Mouse (Mus musculus): ENCODE results near the gene Slitrk5. TPM values are rescaled to one million over a fixed set of nuclear protein-coding genes. Genes with fewer than 3 reads are reported as not detected.
A peak's percentile ranks its signal among the peaks of the same experiment; 100 is the strongest.

Gene Slitrk5
- 2.3 and 2.6 TPM in 2 replicates for polyA plus RNA-seq (2015; fragmentation: Nextera tagmentation; extraction: Ambion mirVana)

DNA sequence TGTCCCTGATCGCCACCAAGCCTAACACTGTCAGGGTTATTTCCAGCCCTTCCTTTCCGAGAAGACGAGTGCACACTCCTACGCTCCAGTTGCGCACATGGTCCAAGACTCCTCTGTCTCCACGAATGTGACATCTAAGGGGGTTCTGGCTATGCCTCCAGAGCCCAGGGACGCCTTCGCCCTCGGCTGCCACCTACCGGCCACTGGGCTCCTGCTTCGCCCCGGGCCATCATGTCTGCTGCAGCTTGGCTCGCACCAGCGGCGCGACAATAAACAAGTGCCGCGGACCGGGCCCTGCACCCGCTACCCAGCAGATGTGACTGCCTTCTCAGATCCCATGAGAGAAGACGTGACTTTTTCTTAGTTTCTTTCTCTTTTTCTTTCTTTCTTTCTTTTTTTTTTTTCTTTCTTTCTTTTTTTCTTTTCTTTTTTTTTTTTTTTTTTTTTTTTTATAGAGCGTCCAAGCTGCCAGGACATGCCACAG, at the start of gene Slitrk5:
Gene Slitrk5 (plus strand): TSS at position 434 of the 484 bp plus-strand sequence.
- no peak within 1 kb of the TSS for H3K27ac ChIP-seq (ENCODE audit: low read length)
- no peaks in the 10 kb centered on the region for H3K36me3 ChIP-seq (ENCODE audit: control insufficient read depth, insufficient read depth, low read length)
- no peaks in the 10 kb centered on the region for H3K9me3 ChIP-seq (ENCODE audit: control insufficient read depth, low read length)
- peak within 1 kb of the TSS; percentile 68 for H3K4me3 ChIP-seq (ENCODE audit: low read length)
- peaks cover 20% of the 10 kb centered on the region for H3K27me3 ChIP-seq (replicated peaks; ENCODE audit: control insufficient read depth, insufficient read depth, low read length)
- H3K4me1 ChIP-seq (ENCODE audit: control insufficient read depth, insufficient read depth, low read length): peaks cover 4% of the 10 kb centered on the region; the same call in 1 of the 2 replicates
- H3K4me2 ChIP-seq (ENCODE audit: low read depth, low read length): peak within 1 kb of the TSS; percentile 99
- ATAC-seq: peak; percentile 85
- peak within 1 kb of the TSS; percentile 68 for H3K9ac ChIP-seq (ENCODE audit: low read depth, low read length)
- under 1% methylated on average over 22 of the region's 22 CpGs for WGBS

DNA sequence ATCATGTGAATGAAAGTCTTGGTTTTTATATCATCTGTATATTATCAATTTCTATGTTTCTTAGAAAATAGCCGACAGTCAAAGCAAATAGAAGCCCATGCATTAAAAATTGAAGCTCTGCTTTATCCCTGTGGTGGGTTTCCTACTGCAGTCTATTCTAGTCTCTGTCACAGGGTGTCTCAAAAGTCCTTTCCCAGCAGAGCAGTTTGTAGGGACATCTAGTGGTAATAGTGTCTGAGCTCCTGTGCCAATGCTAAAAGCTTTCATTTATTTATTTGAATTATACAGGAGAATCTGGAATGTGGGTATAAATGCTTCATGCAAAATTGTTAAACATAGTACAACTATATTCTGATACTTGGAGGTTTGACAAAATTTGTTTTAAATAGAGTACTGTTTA, 2.0 kb upstream of the Slitrk5 start:
- Histone ChIP-seq H3K4me2 (ENCODE audit: low read depth, low read length) (no peak overlapping the region), H3K4me1 (ENCODE audit: control insufficient read depth, insufficient read depth, low read length) (peaks cover 4% of the 10 kb centered on the region; the same call in 1 of the 2 replicates), H3K4me3 (ENCODE audit: low read length) (no peak overlapping the region), H3K36me3 (ENCODE audit: control insufficient read depth, insufficient read depth, low read length) (no peaks in the 10 kb centered on the region), H3K9me3 (ENCODE audit: control insufficient read depth, low read length) (no peaks in the 10 kb centered on the region), H3K27me3 (replicated peaks; ENCODE audit: control insufficient read depth, insufficient read depth, low read length) (peaks cover 11% of the 10 kb centered on the region; the same call in 1 of the 2 replicates), H3K9ac (ENCODE audit: low read depth, low read length) (no peak overlapping the region), H3K27ac (ENCODE audit: low read length) (no peak overlapping the region)
- no peak for ATAC-seq
- WGBS: 55% methylated on average over 1 of the region's 1 CpGs

DNA sequence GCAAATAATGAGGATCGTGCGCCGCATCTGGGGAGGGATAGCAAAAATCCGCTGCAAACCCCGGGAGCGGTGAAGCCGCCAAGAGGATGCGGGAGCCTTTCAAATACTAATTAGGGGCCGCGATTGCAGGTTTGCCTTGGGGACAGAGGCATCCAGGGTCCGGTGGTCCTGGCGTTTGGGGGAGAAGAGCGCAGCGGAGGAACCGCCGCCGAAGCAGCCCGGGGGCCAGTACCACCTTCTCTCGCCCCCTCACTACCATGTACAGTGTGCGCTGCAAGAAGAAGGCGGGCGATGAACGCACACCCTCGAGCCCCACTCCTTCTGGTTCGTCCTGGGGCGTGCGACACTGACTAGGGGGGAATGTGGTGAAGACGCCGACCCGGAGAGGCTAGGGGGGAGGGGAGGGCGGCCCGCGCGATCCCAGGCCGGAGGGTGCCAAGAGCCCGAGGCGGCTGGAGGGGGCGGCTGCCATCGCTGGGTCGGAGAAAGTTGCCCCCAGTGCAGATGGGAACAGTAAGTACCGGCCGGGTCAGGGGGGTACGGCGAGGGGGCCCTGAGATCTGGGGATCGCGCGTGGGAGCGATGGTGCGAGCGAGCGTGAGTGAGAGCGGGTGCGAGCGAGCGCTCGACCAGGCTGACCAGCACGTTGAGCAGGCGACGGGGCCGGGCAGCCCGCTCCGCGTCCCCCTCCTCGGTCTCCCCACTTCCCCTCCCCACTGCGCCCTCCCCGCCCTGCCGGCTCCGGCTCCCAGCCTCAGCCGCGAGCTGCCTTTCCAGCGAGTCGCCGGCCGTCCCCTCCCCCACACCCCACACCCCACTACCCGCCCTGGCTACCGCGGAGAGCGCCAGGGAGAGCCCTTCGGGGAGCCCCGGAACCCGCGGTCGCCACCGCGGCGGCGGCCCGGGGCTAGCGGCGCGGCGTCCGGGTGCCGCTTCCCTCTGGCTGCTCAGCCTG, 591 bp downstream of the Slitrk5 start:
- under 1% methylated on average over 82 of the region's 94 CpGs for WGBS
- Histone ChIP-seq H3K4me3 (ENCODE audit: low read length) (peak overlapping the region; percentile 68), H3K27ac (ENCODE audit: low read length) (no peak overlapping the region), H3K9ac (ENCODE audit: low read depth, low read length) (peak overlapping the region; percentile 68), H3K36me3 (ENCODE audit: control insufficient read depth, insufficient read depth, low read length) (no peaks in the 10 kb centered on the region), H3K4me1 (ENCODE audit: control insufficient read depth, insufficient read depth, low read length) (peaks cover 4% of the 10 kb centered on the region; the same call in 1 of the 2 replicates), H3K4me2 (ENCODE audit: low read depth, low read length) (peak overlapping the region; percentile 99), H3K27me3 (replicated peaks; ENCODE audit: control insufficient read depth, insufficient read depth, low read length) (peaks cover 26% of the 10 kb centered on the region), H3K9me3 (ENCODE audit: control insufficient read depth, low read length) (no peaks in the 10 kb centered on the region)
- ATAC-seq: peak; percentile 76

DNA sequence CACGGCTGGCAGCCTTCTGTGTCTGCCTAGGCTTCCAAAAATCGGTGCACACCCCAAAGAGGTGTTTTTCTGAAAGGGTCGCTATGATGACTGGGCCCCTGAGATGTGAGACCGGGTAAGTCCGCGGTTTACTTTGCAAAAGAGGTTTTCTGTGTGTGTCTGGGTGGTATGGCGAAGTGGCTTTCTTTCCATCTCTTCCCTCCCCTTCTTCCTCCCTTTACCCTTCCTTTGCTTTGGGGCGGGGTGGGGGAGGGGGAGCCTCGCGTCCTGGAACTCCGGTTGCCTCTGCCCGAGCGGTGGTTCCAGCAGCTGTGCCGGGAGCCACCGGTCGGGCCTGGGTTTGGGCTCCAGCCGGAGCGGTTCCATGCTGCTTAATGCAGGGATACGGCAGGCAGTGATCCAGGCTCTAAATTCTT, 1.3 kb downstream of the Slitrk5 start:
- 0% methylated on average over 19 of the region's 19 CpGs for WGBS
- Histone ChIP-seq H3K4me3 (ENCODE audit: low read length) (peak overlapping the region; percentile 68), H3K27me3 (replicated peaks; ENCODE audit: control insufficient read depth, insufficient read depth, low read length) (peaks cover 33% of the 10 kb centered on the region), H3K36me3 (ENCODE audit: control insufficient read depth, insufficient read depth, low read length) (no peaks in the 10 kb centered on the region), H3K4me2 (ENCODE audit: low read depth, low read length) (peak overlapping the region; percentile 99), H3K9ac (ENCODE audit: low read depth, low read length) (peak overlapping the region; percentile 68), H3K4me1 (ENCODE audit: control insufficient read depth, insufficient read depth, low read length) (peaks cover 11% of the 10 kb centered on the region), H3K27ac (ENCODE audit: low read length) (no peak overlapping the region), H3K9me3 (ENCODE audit: control insufficient read depth, low read length) (no peaks in the 10 kb centered on the region)
- ATAC-seq: peak; percentile 69

DNA sequence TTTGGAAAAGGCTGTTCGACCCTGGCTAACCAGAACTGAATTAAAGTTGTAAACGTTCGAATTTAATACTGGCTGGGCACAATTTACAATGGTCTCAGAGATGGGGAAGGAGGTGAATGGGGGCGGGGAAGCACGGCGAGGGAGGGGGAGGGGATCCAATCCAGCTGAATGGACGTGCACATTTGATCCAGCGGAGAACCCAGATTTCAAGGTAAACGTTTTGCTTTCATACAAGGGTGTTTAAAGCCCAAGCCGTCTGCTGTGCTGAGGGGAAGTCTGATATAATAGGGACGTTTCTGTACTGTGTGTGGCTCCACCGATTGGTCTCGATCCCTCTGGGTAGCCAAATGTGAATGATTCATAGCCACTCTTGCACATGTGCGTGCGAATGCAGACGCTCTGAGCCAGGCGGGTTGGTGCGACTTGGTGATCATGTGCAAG, 2.0 kb downstream of the Slitrk5 start:
- Histone ChIP-seq H3K4me1 (ENCODE audit: control insufficient read depth, insufficient read depth, low read length) (peaks cover 13% of the 10 kb centered on the region), H3K4me3 (ENCODE audit: low read length) (peak overlapping the region; percentile 68), H3K27ac (ENCODE audit: low read length) (no peak overlapping the region), H3K9me3 (ENCODE audit: control insufficient read depth, low read length) (no peaks in the 10 kb centered on the region), H3K4me2 (ENCODE audit: low read depth, low read length) (peak overlapping the region; percentile 99), H3K36me3 (ENCODE audit: control insufficient read depth, insufficient read depth, low read length) (no peaks in the 10 kb centered on the region), H3K9ac (ENCODE audit: low read depth, low read length) (no peak overlapping the region), H3K27me3 (replicated peaks; ENCODE audit: control insufficient read depth, insufficient read depth, low read length) (peaks cover 33% of the 10 kb centered on the region)
- under 1% methylated on average over 18 of the region's 18 CpGs for WGBS
- ATAC-seq: no peak

DNA sequence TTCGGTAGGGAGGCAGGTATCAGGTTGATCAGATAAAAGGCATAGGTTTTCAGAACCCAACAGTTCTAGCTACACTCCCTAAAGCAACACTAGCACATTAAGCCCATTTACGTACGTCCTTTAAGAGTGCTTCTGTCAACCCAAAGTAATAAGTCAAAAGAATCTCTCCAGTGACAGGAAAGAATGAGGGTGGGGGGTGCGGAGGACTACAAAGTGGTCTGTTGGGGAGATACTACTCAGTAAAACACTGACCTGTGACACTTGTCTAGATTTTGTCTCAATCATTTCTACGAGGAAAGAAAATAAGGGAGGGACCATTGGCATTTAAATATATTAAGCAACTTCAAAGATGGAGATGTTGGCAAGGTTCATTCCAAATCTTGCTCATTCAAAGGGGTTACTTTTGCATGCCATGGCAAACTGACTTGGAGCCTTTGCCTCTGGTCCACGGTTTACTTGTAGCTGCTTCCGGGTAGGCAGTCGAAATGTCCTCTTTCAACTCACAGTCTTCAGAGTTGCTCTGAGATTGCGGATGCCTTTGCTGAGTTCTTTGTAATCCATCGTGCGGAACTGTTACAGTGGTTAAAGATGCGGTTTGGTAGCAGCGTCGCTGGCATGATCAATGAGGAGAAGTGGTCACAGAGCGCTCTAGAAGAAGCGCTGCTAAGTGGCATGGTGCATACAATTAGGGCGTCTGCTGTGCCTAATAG, 2.6 kb downstream of the Slitrk5 start:
- no peak for ATAC-seq
- Histone ChIP-seq H3K36me3 (ENCODE audit: control insufficient read depth, insufficient read depth, low read length) (no peaks in the 10 kb centered on the region), H3K4me3 (ENCODE audit: low read length) (peak overlapping the region; percentile 68), H3K27me3 (replicated peaks; ENCODE audit: control insufficient read depth, insufficient read depth, low read length) (peaks cover 33% of the 10 kb centered on the region), H3K27ac (ENCODE audit: low read length) (no peak overlapping the region), H3K9me3 (ENCODE audit: control insufficient read depth, low read length) (no peaks in the 10 kb centered on the region), H3K4me2 (ENCODE audit: low read depth, low read length) (peak overlapping the region; percentile 99), H3K9ac (ENCODE audit: low read depth, low read length) (no peak overlapping the region), H3K4me1 (ENCODE audit: control insufficient read depth, insufficient read depth, low read length) (peaks cover 13% of the 10 kb centered on the region)
- 8% methylated on average over 17 of the region's 17 CpGs for WGBS

DNA sequence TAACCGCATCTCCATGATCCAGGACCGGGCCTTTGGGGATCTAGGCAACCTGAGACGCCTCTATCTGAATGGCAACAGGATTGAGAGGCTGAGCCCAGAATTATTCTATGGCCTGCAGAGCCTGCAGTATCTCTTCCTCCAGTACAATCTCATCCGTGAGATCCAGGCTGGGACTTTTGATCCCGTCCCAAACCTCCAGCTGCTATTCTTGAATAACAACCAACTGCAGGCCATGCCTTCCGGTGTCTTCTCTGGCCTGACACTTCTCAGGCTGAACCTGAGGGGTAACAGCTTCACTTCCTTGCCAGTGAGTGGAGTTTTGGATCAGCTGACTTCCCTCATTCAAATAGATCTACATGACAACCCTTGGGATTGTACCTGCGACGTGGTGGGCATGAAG, 5.4 kb downstream of the Slitrk5 start:
- WGBS: 64% methylated on average over 8 of the region's 8 CpGs
- Histone ChIP-seq H3K4me3 (ENCODE audit: low read length) (no peak overlapping the region), H3K36me3 (ENCODE audit: control insufficient read depth, insufficient read depth, low read length) (no peaks in the 10 kb centered on the region), H3K27me3 (replicated peaks; ENCODE audit: control insufficient read depth, insufficient read depth, low read length) (peaks cover 33% of the 10 kb centered on the region), H3K4me1 (ENCODE audit: control insufficient read depth, insufficient read depth, low read length) (peaks cover 13% of the 10 kb centered on the region), H3K9me3 (ENCODE audit: control insufficient read depth, low read length) (no peaks in the 10 kb centered on the region), H3K27ac (ENCODE audit: low read length) (no peak overlapping the region), H3K9ac (ENCODE audit: low read depth, low read length) (no peak overlapping the region), H3K4me2 (ENCODE audit: low read depth, low read length) (no peak overlapping the region)
- no peak for ATAC-seq

DNA sequence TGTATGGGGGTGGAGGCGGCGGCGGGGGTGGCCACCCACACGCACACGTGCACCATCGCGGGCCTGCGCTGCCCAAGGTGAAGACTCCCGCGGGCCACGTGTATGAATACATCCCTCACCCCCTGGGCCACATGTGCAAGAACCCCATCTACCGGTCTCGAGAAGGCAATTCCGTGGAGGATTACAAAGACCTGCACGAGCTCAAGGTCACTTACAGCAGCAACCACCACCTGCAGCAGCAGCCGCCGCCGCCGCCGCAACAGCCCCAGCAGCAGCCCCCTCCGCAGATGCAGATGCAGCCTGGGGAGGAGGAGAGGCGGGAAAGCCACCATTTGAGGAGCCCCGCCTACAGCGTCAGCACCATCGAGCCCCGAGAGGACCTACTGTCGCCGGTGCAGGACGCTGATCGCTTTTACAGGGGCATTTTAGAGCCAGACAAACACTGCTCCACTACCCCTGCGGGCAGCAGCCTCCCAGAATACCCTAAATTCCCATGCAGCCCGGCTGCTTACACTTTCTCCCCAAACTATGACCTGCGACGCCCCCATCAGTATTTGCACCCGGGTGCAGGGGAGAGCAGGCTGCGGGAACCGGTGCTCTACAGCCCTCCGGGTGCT, 6.3 kb downstream of the Slitrk5 start:
- under 1% methylated on average over 38 of the region's 38 CpGs for WGBS
- H3K9me3 ChIP-seq (ENCODE audit: control insufficient read depth, low read length): no peaks in the 10 kb centered on the region
- peaks cover 33% of the 10 kb centered on the region for H3K27me3 ChIP-seq (replicated peaks; ENCODE audit: control insufficient read depth, insufficient read depth, low read length)
- H3K4me2 ChIP-seq (ENCODE audit: low read depth, low read length): peak overlapping the region; percentile 88
- peak overlapping the region; percentile 46 for H3K9ac ChIP-seq (ENCODE audit: low read depth, low read length)
- no peaks in the 10 kb centered on the region for H3K36me3 ChIP-seq (ENCODE audit: control insufficient read depth, insufficient read depth, low read length)
- H3K4me3 ChIP-seq (ENCODE audit: low read length): peak overlapping the region; percentile 50
- peaks cover 12% of the 10 kb centered on the region for H3K4me1 ChIP-seq (ENCODE audit: control insufficient read depth, insufficient read depth, low read length)
- no peak overlapping the region for H3K27ac ChIP-seq (ENCODE audit: low read length)
- peak; percentile 72 for ATAC-seq

Measured in intestine, embryonic 16.5 days (tissue).